In the genomic region with DNA sequence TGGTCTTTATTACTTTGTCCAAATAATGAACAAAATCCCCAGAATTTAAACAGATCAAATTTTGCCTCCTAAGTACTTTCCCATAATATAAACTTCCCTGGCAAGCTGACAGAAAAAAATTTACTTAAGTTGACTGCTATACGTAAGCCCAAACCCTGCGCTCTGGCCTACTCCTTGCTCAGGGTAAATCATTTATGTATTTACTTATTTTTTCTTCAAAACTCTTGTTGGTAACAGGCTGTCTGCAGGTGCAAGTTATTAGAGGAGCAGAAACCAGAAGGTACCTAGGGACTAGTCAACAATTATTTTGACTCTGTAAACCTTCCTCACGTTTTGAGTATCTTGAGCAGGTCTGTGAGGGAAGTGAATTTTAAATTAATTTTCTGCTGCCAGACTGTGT, we compare ENCODE assay signal across 27 mouse cellular contexts.
"Had no signal": no experiment of that assay in that cellular context is flagged by ENCODE, and none has a peak within 500 bp of the region (broad histone marks: within the 10 kb centered on the region; RNA-seq: fewer than 3 reads in every experiment).

No protein-coding gene starts in this region.

- H3K4me2 ChIP-seq: heart, embryonic 12.5 days; hindbrain, embryonic 12.5 days; hindbrain, embryonic 14.5 days; kidney, embryonic 15.5 days; limb, embryonic 15.5 days; liver, embryonic 12.5 days had no signal

- H3K27me3 ChIP-seq: heart, embryonic 12.5 days; hindbrain, embryonic 12.5 days; kidney, embryonic 15.5 days; limb, embryonic 15.5 days; liver, embryonic 12.5 days had no signal

- ATAC-seq: hindbrain, embryonic 16.5 days; inflammation-experienced regulatory T-cells, adult 6 months; intestine, embryonic 16.5 days; liver, embryonic 12.5 days had no signal

- H3K9ac ChIP-seq: heart, embryonic 12.5 days; hindbrain, embryonic 12.5 days; hindbrain, embryonic 14.5 days; kidney, embryonic 15.5 days; limb, embryonic 15.5 days; liver, embryonic 12.5 days; liver, embryonic 14.5 days had no signal

- H3K9me3 ChIP-seq: heart, embryonic 10.5 days; heart, embryonic 12.5 days; hindbrain, embryonic 10.5 days; hindbrain, embryonic 12.5 days; kidney, embryonic 15.5 days; limb, embryonic 15.5 days; liver, embryonic 12.5 days had no signal

- H3K4me3 ChIP-seq: gastrocnemius, adult 2 months; heart, embryonic 10.5 days; heart, embryonic 12.5 days; hindbrain, embryonic 10.5 days; hindbrain, embryonic 12.5 days; kidney, embryonic 15.5 days; limb, embryonic 15.5 days; liver, embryonic 12.5 days had no signal

- DNase-seq: gastrocnemius, adult 2 months; gastrocnemius, postnatal 10 days; gastrocnemius, postnatal 25 days; heart, adult 18-20 months; heart, postnatal 10 days; heart, postnatal 4 days; kidney, adult 11 months; kidney, adult 2 months; kidney, adult 9 months; kidney, postnatal 14 days; kidney, postnatal 36 days; layer of hippocampus, adult 9-11 months; layer of hippocampus, postnatal 36 days; left cerebral cortex, postnatal 4 days had no signal

- H3K36me3 ChIP-seq: heart, embryonic 10.5 days; heart, embryonic 12.5 days; hindbrain, embryonic 10.5 days; hindbrain, embryonic 12.5 days; kidney, embryonic 15.5 days; limb, embryonic 15.5 days; liver, embryonic 12.5 days had no signal

- H3K4me1 ChIP-seq: heart, embryonic 10.5 days; heart, embryonic 12.5 days; hindbrain, embryonic 10.5 days; hindbrain, embryonic 12.5 days; kidney, embryonic 15.5 days; limb, embryonic 15.5 days; liver, embryonic 12.5 days had no signal

- H3K27ac ChIP-seq: gastrocnemius, adult 2 months; heart, embryonic 10.5 days; hindbrain, embryonic 10.5 days; hindbrain, embryonic 12.5 days; hindbrain, embryonic 14.5 days; kidney, embryonic 15.5 days; kidney, postnatal 0 days; limb, embryonic 15.5 days; liver, embryonic 12.5 days; liver, embryonic 14.5 days had no signal
